Mouse (Mus musculus) brain, embryonic 14.5 days (tissue): Measurements from ENCODE around the gene Scaf8. TPM values are rescaled to one million over a fixed set of nuclear protein-coding genes. Genes with fewer than 3 reads are reported as not detected.
"Not testable (repeated sequence)": the region's sequence is repeated elsewhere in the genome, so short reads cannot be mapped to it uniquely, and the experiment has no call there.

Source experiments
- DNase-seq: peaks from one replicate; pipeline ENCODE4 v3.0.0-alpha.2; 2011; ENCODE audit warnings: low read depth
- CTCF ChIP-seq: fragments of 200-500 bp; IDR thresholded peaks from 2 replicates; pipeline ENCODE4 v1.5.1; 2012; ENCODE audit warnings: inconsistent platforms, mild to moderate bottlenecking, moderate library complexity, borderline replicate concordance; ENCODE audit not compliant: insufficient read depth, insufficient read length; ENCODE audit errors: extremely low read depth
- POLR2A ChIP-seq: fragments of 200-500 bp; IDR thresholded peaks from 2 replicates; pipeline ENCODE4 v1.6.1; 2012; ENCODE audit warnings: mild to moderate bottlenecking, inconsistent platforms, borderline replicate concordance; ENCODE audit not compliant: poor library complexity, insufficient read depth, insufficient read length, severe bottlenecking; ENCODE audit errors: extremely low read depth
- polyA plus RNA-seq: library from polyadenylated mRNA; depleted of rRNA; stranded (reverse); fragments of >200 nt; gene quantifications from 2 replicates; pipeline ENCODE4 v1.2.3, GENCODE M21; 2012

Gene Scaf8
- polyA plus RNA-seq, 1 experiment: 44.4 TPM

- no peak for DNase-seq
- TF ChIP-seq POLR2A (no peak), CTCF (no peak)
Measured at GRCm38 (mm10) chr17:3140100-3140499, 25.3 kb downstream of the Scaf8 start.

- TF ChIP-seq POLR2A: no peak
- no peak for TF ChIP-seq CTCF
Measured at GRCm38 (mm10) chr17:3148853-3149252, 34.1 kb downstream of the Scaf8 start.

GRCm38 (mm10) chr17:3149541-3149940 is 34.8 kb downstream of the Scaf8 start:
- DNase-seq: no peak
- no peak for TF ChIP-seq POLR2A
- no peak for TF ChIP-seq CTCF

More at GRCm38 (mm10) chr17:3148853-3149252, 34.1 kb downstream of the Scaf8 start:
- DNase-seq: no peak

GRCm38 (mm10) chr17:3150701-3151100 is 35.9 kb downstream of the Scaf8 start:
- DNase-seq: not testable (repeated sequence)

GRCm38 (mm10) chr17:3151181-3151580 is 36.4 kb downstream of the Scaf8 start:
- DNase-seq: no peak
- TF ChIP-seq POLR2A (no peak), CTCF (no peak)

GRCm38 (mm10) chr17:3156176-3156575 is 41.4 kb downstream of the Scaf8 start:
- not testable (repeated sequence) for DNase-seq

- TF ChIP-seq CTCF: no peak
- no peak for TF ChIP-seq POLR2A
- DNase-seq: no peak
Measured at GRCm38 (mm10) chr17:3157016-3157415, 42.2 kb downstream of the Scaf8 start.

GRCm38 (mm10) chr17:3162905-3163304 is 48.1 kb downstream of the Scaf8 start:
- TF ChIP-seq POLR2A (no peak), CTCF (no peak)

GRCm38 (mm10) chr17:3180425-3180945 is 65.7 kb downstream of the Scaf8 start:
- not testable (repeated sequence) for DNase-seq

More at GRCm38 (mm10) chr17:3162905-3163304, 48.1 kb downstream of the Scaf8 start:
- no peak for DNase-seq

- DNase-seq: not testable (repeated sequence)
Measured at GRCm38 (mm10) chr17:3195483-3195882, 80.7 kb downstream of the Scaf8 start.

GRCm38 (mm10) chr17:3200328-3200727 is 85.6 kb downstream of the Scaf8 start:
- TF ChIP-seq CTCF (no peak), POLR2A (no peak)
- no peak for DNase-seq

GRCm38 (mm10) chr17:3203916-3204315 is 89.1 kb downstream of the Scaf8 start:
- TF ChIP-seq CTCF (no peak), POLR2A (no peak)
- no peak for DNase-seq

GRCm38 (mm10) chr17:3204826-3205405 is 90.1 kb downstream of the Scaf8 start:
- TF ChIP-seq CTCF: no peak
- TF ChIP-seq POLR2A: no peak
- DNase-seq: no peak
